Mouse (Mus musculus) erythroblast, embryonic 14.5 days (primary cell): ENCODE data around the gene Cyp2ab1. TPM values are rescaled to one million over a fixed set of nuclear protein-coding genes. Genes with fewer than 3 reads are reported as not detected.
"Not testable (repeated sequence)": the region's sequence is repeated elsewhere in the genome, so short reads cannot be mapped to it uniquely, and the experiment has no call there.

Experiments used
- H3K27me3 ChIP-seq: 2 replicates; pipeline ENCODE4 v1.6.1; 2012; ENCODE audit warnings: inconsistent platforms; ENCODE audit not compliant: control insufficient read depth
- H3K36me3 ChIP-seq: 2 replicates; pipeline ENCODE4 v1.6.1; 2012; ENCODE audit warnings: mild to moderate bottlenecking, inconsistent platforms; ENCODE audit not compliant: control insufficient read depth
- H3K4me1 ChIP-seq: 2 replicates; pipeline ENCODE4 v1.6.1; 2012; ENCODE audit warnings: inconsistent platforms; ENCODE audit not compliant: control insufficient read depth
- H3K4me3 ChIP-seq: replicated peaks from 2 replicates; pipeline ENCODE3; 2012; ENCODE audit warnings: moderate library complexity, mild to moderate bottlenecking, inconsistent platforms
- H3K9me3 ChIP-seq: 2 replicates; pipeline ENCODE4 v1.6.1; 2012; ENCODE audit warnings: low read length, inconsistent platforms, mixed read lengths; ENCODE audit not compliant: control insufficient read depth
- GATA1 ChIP-seq: IDR thresholded peaks from 2 replicates; pipeline ENCODE4 v1.6.1; 2012; ENCODE audit warnings: low read length, inconsistent platforms, mixed read lengths
- TAL1 ChIP-seq: IDR thresholded peaks from 3 replicates; pipeline ENCODE4 v1.6.1; 2012; ENCODE audit warnings: low read length, inconsistent platforms, mixed read lengths
- polyA plus RNA-seq: library from polyadenylated mRNA; stranded (reverse); fragments of >175 nt; gene quantifications from 2 replicates; pipeline ENCODE4 v1.2.3, GENCODE M21; 2012

The Cyp2ab1 gene
- polyA plus RNA-seq, result not detected in 2 replicates

GRCm38 (mm10) chr16:20325286-20325685 is at the start of gene Cyp2ab1:
Gene Cyp2ab1 (minus strand): TSS chr16:20325404.
- TF ChIP-seq TAL1, result no peak
- no peak for TF ChIP-seq GATA1
- H3K27me3 ChIP-seq, result no peaks in the 10 kb centered on the region
- peaks cover 7% of the 10 kb centered on the region for H3K36me3 ChIP-seq
- no peaks in the 10 kb centered on the region for H3K9me3 ChIP-seq
- H3K4me1 ChIP-seq, result no peaks in the 10 kb centered on the region
- H3K4me3 ChIP-seq, result no peak within 1 kb of the TSS

- H3K36me3 ChIP-seq, result peaks cover 86% of the 10 kb centered on the region
- H3K4me3 ChIP-seq, result no peak overlapping the region
- TF ChIP-seq TAL1, result no peak
- TF ChIP-seq GATA1, result no peak
- H3K9me3 ChIP-seq, result no peaks in the 10 kb centered on the region
- no peaks in the 10 kb centered on the region for H3K27me3 ChIP-seq
- peaks cover 9% of the 10 kb centered on the region for H3K4me1 ChIP-seq
These were observed 46.5 kb upstream of the Cyp2ab1 start for GRCm38 (mm10) chr16:20371731-20372130.

DNA sequence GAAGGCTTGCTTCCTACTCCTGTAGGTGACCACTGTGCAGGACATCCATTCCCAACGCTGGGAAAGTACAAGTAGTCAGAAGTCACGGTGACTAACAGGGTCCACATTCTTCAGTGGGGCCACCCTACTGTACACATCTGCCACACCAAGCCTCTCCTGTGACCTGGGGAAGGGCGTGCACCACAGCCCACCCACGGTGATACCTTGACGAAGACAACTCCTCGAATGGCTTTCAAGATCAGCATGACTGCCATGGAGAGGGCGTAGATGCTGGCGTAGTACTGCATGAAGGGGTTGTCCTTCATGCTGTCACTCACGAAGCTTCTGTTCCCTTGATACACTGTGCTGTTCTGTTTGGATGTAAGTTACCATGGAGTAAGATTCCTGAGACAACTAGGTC is 43.0 kb upstream of the Cyp2ab1 start:
- H3K9me3 ChIP-seq, result no peaks in the 10 kb centered on the region
- H3K27me3 ChIP-seq, result no peaks in the 10 kb centered on the region
- peaks cover 84% of the 10 kb centered on the region for H3K36me3 ChIP-seq
- peaks cover 9% of the 10 kb centered on the region for H3K4me1 ChIP-seq
- H3K4me3 ChIP-seq, result no peak overlapping the region
- TF ChIP-seq GATA1 (no peak), TAL1 (no peak)

- TF ChIP-seq TAL1 (no peak), GATA1 (no peak)
- Histone ChIP-seq H3K4me3 (no peak overlapping the region), H3K36me3 (peaks cover 86% of the 10 kb centered on the region), H3K27me3 (no peaks in the 10 kb centered on the region), H3K9me3 (no peaks in the 10 kb centered on the region), H3K4me1 (no peaks in the 10 kb centered on the region; the same call in 1 of the 2 replicates)
These were observed 36.9 kb upstream of the Cyp2ab1 start for GRCm38 (mm10) chr16:20362121-20362520.

- H3K36me3 ChIP-seq, result peaks cover 86% of the 10 kb centered on the region
- H3K27me3 ChIP-seq, H3K4me1 ChIP-seq, H3K4me3 ChIP-seq, H3K9me3 ChIP-seq: not testable (repeated sequence)
These were observed 36.3 kb upstream of the Cyp2ab1 start for GRCm38 (mm10) chr16:20361496-20361895.

GRCm38 (mm10) chr16:20359643-20360295 is 34.6 kb upstream of the Cyp2ab1 start:
- H3K36me3 ChIP-seq, result peaks cover 86% of the 10 kb centered on the region
- H3K4me3 ChIP-seq, result no peak overlapping the region
- no peaks in the 10 kb centered on the region for H3K27me3 ChIP-seq
- no peak for TF ChIP-seq GATA1
- TF ChIP-seq TAL1, result no peak
- H3K4me1 ChIP-seq, result no peaks in the 10 kb centered on the region; the same call in 1 of the 2 replicates
- H3K9me3 ChIP-seq, result no peaks in the 10 kb centered on the region

DNA sequence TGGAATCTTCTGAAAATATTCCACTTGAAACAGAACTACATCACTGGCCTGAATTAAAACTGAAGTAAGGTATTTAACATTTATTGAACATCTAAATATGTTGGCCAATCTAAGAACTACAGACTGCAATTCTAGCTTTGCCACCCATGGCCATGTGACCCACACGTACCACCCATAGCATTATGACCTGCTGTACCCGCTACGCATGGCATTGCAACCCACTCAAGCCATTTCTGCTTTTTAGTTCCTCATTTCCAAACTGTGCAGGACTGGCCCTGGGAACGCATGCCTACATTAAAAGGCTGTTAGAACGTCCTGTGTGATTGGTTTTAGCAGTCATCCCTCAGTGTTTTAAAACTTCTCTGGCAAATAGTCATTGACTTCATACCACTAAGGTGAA is 32.6 kb upstream of the Cyp2ab1 start:
- Histone ChIP-seq H3K36me3 (peaks cover 83% of the 10 kb centered on the region), H3K4me3 (no peak overlapping the region), H3K27me3 (no peaks in the 10 kb centered on the region)

DNA sequence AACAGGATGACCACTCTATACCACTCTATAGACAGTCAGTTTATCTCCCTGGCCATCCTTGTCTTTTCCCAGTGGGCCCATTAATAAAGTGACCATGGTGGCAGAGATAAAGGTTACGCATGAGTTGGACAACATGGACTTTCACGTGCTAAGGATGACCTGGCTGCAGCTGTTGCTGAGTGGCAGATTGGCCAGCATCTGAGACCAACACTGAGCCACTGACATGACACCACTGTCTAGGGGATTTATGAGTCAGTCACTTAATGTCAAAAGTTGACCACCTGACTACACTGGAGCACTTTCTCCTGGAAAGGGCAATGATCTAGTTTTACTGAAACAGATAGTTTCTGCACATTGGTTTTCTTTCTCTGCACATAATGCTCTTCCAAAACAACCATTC is 29.6 kb upstream of the Cyp2ab1 start:
- Histone ChIP-seq H3K36me3 (peaks cover 73% of the 10 kb centered on the region), H3K9me3 (no peaks in the 10 kb centered on the region), H3K27me3 (no peaks in the 10 kb centered on the region), H3K4me3 (no peak overlapping the region), H3K4me1 (no peaks in the 10 kb centered on the region)
- TF ChIP-seq GATA1 (no peak), TAL1 (no peak)

More for the DNA sequence above, 32.6 kb upstream of the Cyp2ab1 start:
- no peaks in the 10 kb centered on the region; the same call in 1 of the 2 replicates for H3K4me1 ChIP-seq
- TF ChIP-seq GATA1, result no peak
- TF ChIP-seq TAL1, result no peak
- H3K9me3 ChIP-seq, result no peaks in the 10 kb centered on the region

- TF ChIP-seq GATA1 (no peak), TAL1 (no peak)
- Histone ChIP-seq H3K36me3 (peaks cover 73% of the 10 kb centered on the region), H3K4me3 (no peak overlapping the region), H3K9me3 (no peaks in the 10 kb centered on the region), H3K27me3 (no peaks in the 10 kb centered on the region), H3K4me1 (no peaks in the 10 kb centered on the region)
These were observed 28.8 kb upstream of the Cyp2ab1 start for GRCm38 (mm10) chr16:20354011-20354410.

DNA sequence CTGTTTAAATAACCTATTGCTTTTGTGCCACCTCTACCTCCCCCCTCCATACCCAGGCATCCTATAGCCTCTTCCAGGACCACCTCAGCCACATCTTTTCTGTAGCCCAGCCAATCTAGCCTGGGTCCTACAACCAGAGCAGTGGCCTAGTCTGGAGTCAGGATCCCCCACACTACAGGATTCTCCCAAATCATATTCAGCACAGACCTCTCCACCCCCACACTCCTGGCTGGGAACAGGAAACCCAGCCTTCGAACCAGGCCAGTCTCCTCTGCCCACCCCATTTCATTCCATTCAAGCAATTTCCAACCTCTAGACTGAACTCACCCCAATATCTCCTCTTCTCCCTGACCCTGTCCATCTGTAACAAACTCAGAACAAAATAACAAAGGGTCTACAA is 20.3 kb upstream of the Cyp2ab1 start:
- H3K9me3 ChIP-seq, result no peaks in the 10 kb centered on the region
- H3K4me3 ChIP-seq, result no peak overlapping the region
- no peaks in the 10 kb centered on the region for H3K4me1 ChIP-seq
- H3K36me3 ChIP-seq, result peaks cover 57% of the 10 kb centered on the region
- TF ChIP-seq TAL1 (no peak), GATA1 (no peak)
- H3K27me3 ChIP-seq, result no peaks in the 10 kb centered on the region
